Mouse (Mus musculus) spleen, adult 2 months (tissue): Measurements from ENCODE around the gene Hoxd4. TPM values are rescaled to one million over a fixed set of nuclear protein-coding genes. Genes with fewer than 3 reads are reported as not detected.

ENCODE experiments used
- DNase-seq, 2 experiments: peaks; one replicate each; pipeline versions ENCODE4 v3.0.0 to v3.0.0-alpha.2; 2012 to 2021; ENCODE audit warnings: low spot score in 2 of 2, low read depth in 1 of 2
- H3K27ac ChIP-seq: fragments of 200-500 bp; 2 replicates; pipeline ENCODE4 v1.5.1; 2012; ENCODE audit warnings: low read length, inconsistent platforms; ENCODE audit not compliant: insufficient read depth
- H3K27me3 ChIP-seq: fragments of 200-500 bp; 2 replicates; pipeline ENCODE4 v1.6.1; 2012; ENCODE audit warnings: mild to moderate bottlenecking, moderate library complexity, low read length, inconsistent platforms; ENCODE audit not compliant: control insufficient read depth, insufficient read depth
- H3K36me3 ChIP-seq: fragments of 200-500 bp; 2 replicates; pipeline ENCODE4 v1.6.1; 2012; ENCODE audit warnings: mild to moderate bottlenecking, low read length, inconsistent platforms; ENCODE audit not compliant: control insufficient read depth, insufficient read depth
- H3K4me1 ChIP-seq: fragments of 200-500 bp; 2 replicates; pipeline ENCODE4 v1.6.1; 2011; ENCODE audit warnings: inconsistent platforms; ENCODE audit not compliant: control insufficient read depth, insufficient read depth, insufficient read length
- H3K4me3 ChIP-seq: fragments of 200-500 bp; 2 replicates; pipeline ENCODE4 v1.5.1; 2011; ENCODE audit warnings: mild to moderate bottlenecking, inconsistent platforms; ENCODE audit not compliant: insufficient read depth, insufficient read length; ENCODE audit errors: extremely low read depth
- CTCF ChIP-seq: fragments of 200-500 bp; IDR thresholded peaks from 2 replicates; pipeline ENCODE4 v1.5.1; 2011; ENCODE audit warnings: mild to moderate bottlenecking, inconsistent platforms; ENCODE audit not compliant: insufficient read depth, insufficient read length, insufficient replicate concordance; ENCODE audit errors: extremely low read depth
- POLR2A ChIP-seq: fragments of 200-500 bp; IDR thresholded peaks from 2 replicates; pipeline ENCODE4 v1.6.1; 2011; ENCODE audit warnings: low read depth, low read length, inconsistent platforms
- WGBS: fragments of 180-500 bp; shearing (Covaris S2); methylation state at CpG from one replicate; pipeline ENCODE4 v1.1.7; 2018; 5-methylcytosine and 5-hydroxymethylcytosine counted together
- polyA plus RNA-seq: library from polyadenylated mRNA; depleted of rRNA; stranded (reverse); fragments of >200 nt; gene quantifications from 2 replicates; pipeline ENCODE4 v1.2.3, GENCODE M21; 2012

Gene Hoxd4
- polyA plus RNA-seq, 1 experiment, result 0.29 TPM

GRCm38 (mm10) chr2:74708676-74709075 lies 3.1 kb upstream of the Hoxd4 start:
- TF ChIP-seq CTCF (no peak), POLR2A (no peak)
- no peaks in the 10 kb centered on the region for H3K36me3 ChIP-seq
- peaks cover 6% of the 10 kb centered on the region; the same call in 1 of the 2 replicates for H3K4me1 ChIP-seq
- 60% methylated on average over 4 of the region's 4 CpGs for WGBS
- no peak overlapping the region for H3K4me3 ChIP-seq
- no peak for DNase-seq
- peaks cover 27% of the 10 kb centered on the region for H3K27me3 ChIP-seq
- no peak overlapping the region for H3K27ac ChIP-seq

GRCm38 (mm10) chr2:74709465-74710419 lies 2.0 kb upstream of the Hoxd4 start:
- peaks cover 28% of the 10 kb centered on the region for H3K27me3 ChIP-seq
- peaks cover 6% of the 10 kb centered on the region; the same call in 1 of the 2 replicates for H3K4me1 ChIP-seq
- DNase-seq, result no peak
- no peaks in the 10 kb centered on the region for H3K36me3 ChIP-seq
- no peak overlapping the region for H3K4me3 ChIP-seq
- TF ChIP-seq POLR2A (no peak), CTCF (no peak)
- WGBS, result 26% methylated on average over 5 of the region's 5 CpGs
- no peak overlapping the region for H3K27ac ChIP-seq

- Histone ChIP-seq H3K27ac (no peak overlapping the region), H3K4me1 (peaks cover 4% of the 10 kb centered on the region; the same call in 1 of the 2 replicates), H3K27me3 (peaks cover 20% of the 10 kb centered on the region), H3K36me3 (no peaks in the 10 kb centered on the region), H3K4me3 (no peak overlapping the region)
- 7% methylated on average over 16 of the region's 16 CpGs for WGBS
- no peak for DNase-seq
- TF ChIP-seq CTCF (no peak), POLR2A (no peak)
Measured at GRCm38 (mm10) chr2:74710929-74711543, 693 bp upstream of the Hoxd4 start.

- 26% methylated on average over 19 of the region's 19 CpGs for WGBS
- Histone ChIP-seq H3K27ac (no peak overlapping the region), H3K4me3 (no peak overlapping the region), H3K4me1 (peaks cover 4% of the 10 kb centered on the region; the same call in 1 of the 2 replicates), H3K27me3 (peaks cover 20% of the 10 kb centered on the region), H3K36me3 (no peaks in the 10 kb centered on the region)
- DNase-seq, result no peak
- TF ChIP-seq POLR2A (no peak), CTCF (no peak)
Measured at GRCm38 (mm10) chr2:74713239-74714150, 1.8 kb downstream of the Hoxd4 start.

- no peaks in the 10 kb centered on the region for H3K36me3 ChIP-seq
- DNase-seq, result no peak
- no peak for TF ChIP-seq POLR2A
- TF ChIP-seq CTCF, result no peak
- 14% methylated on average over 18 of the region's 18 CpGs for WGBS
- H3K4me1 ChIP-seq, result peaks cover 4% of the 10 kb centered on the region; the same call in 1 of the 2 replicates
- H3K27me3 ChIP-seq, result peaks cover 20% of the 10 kb centered on the region
- H3K4me3 ChIP-seq, result no peak overlapping the region
- no peak overlapping the region for H3K27ac ChIP-seq
Measured at GRCm38 (mm10) chr2:74714156-74714789, 2.5 kb downstream of the Hoxd4 start.

GRCm38 (mm10) chr2:74714881-74715280 lies 3.2 kb downstream of the Hoxd4 start:
- Histone ChIP-seq H3K4me3 (no peak overlapping the region), H3K4me1 (peaks cover 4% of the 10 kb centered on the region; the same call in 1 of the 2 replicates), H3K36me3 (no peaks in the 10 kb centered on the region), H3K27me3 (peaks cover 20% of the 10 kb centered on the region), H3K27ac (no peak overlapping the region)
- TF ChIP-seq POLR2A (no peak), CTCF (no peak)
- DNase-seq, result no peak
- WGBS, result 6% methylated on average over 14 of the region's 14 CpGs
